Mouse (Mus musculus): ENCODE results near the gene Cep41. TPM values are rescaled to one million over a fixed set of nuclear protein-coding genes. Genes with fewer than 3 reads are reported as not detected.

Cep41 gene
- polyA plus RNA-seq, 1 experiment from 2014 or later = 19.7 TPM

DNA sequence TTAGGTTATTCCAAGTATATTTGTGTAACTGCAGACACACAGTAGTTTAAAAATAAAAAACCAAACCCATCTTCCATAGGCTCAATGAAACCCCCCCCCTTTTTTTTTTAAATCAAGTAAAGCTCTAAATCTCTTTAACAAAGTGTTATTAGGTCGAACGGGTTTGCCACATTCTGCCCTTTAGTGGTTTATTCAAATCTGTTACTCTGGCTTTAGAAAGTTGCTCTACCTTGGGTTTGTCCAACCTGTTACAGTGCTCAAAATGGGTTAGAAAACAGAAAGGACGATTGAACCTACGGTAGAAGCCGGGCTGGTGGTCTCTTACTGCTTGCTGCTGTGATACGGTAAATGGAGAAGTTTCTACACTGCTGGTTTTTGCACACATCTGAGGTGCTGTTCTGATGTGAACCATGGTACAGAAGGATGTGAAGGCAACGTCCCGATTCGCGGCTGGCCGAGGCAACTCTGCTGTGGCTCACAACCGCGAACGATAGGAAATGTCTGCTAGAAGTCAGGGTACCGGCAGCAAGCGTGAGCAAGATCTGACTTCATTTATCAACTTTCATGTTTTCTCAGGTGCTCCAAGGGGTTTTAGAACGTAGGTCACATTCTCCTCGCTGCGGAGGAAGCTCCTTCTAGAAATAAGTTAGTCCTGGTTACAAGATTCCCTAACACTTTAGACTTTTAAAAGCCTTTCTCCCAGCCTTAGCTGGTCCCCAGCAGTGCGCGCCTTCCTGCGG is 41.6 kb upstream of the Cep41 start:
- H3K4me1 ChIP-seq (replicated peaks; ENCODE audit: control insufficient read depth, insufficient read depth, low read length) = peaks cover 3% of the 10 kb centered on the region; the same call in 1 of the 2 replicates
- ATAC-seq (ENCODE audit: low FRiP score) (no peak), DNase-seq (ENCODE audit: low spot score) (no peak)

DNA sequence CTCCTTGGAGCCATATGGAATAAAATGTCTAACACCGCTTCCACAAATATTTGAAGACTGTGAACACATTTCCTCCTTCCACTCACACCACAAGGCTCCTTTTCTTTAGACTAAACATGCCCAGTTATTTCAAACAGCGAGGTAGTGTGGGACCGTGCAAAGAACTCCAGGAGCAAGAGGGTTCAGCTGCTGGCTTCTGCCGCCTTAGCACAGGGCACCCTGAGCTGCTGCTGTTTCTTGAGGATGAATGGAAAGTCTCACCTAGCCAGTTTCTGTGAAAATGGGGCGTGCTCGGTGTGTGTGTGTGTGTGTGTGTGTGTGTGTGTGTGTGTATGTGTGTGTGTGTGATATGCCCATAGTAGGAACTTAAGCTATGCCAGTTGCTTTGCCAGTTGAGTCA is 40.9 kb upstream of the Cep41 start:
- Histone ChIP-seq H3K4me2 (replicated peaks; ENCODE audit: low read depth, low read length) (peak overlapping the region; percentile 23; the same call in 1 of the 2 replicates), H3K9ac (ENCODE audit: low read depth, low read length) (peak overlapping the region; percentile 34; the same call in 1 of the 2 replicates), H3K9me3 (ENCODE audit: control insufficient read depth, low read length) (0 out of 2 replicates have a peak, but pooled peaks cover 3% of the 10 kb centered on the region), H3K36me3 (ENCODE audit: control insufficient read depth, insufficient read depth, low read length) (no peaks in the 10 kb centered on the region), H3K4me1 (replicated peaks; ENCODE audit: control insufficient read depth, insufficient read depth, low read length) (peaks cover 3% of the 10 kb centered on the region; the same call in 1 of the 2 replicates), H3K27me3 (ENCODE audit: control insufficient read depth, insufficient read depth, low read length) (no peaks in the 10 kb centered on the region), H3K27ac (ENCODE audit: low read depth, low read length) (peak overlapping the region; percentile 83), H3K4me3 (ENCODE audit: low read depth, low read length) (no peak overlapping the region)
- DNase-seq (ENCODE audit: low spot score) = no peak
- no peak for ATAC-seq (ENCODE audit: low FRiP score)
- WGBS = 60% methylated on average over 6 of the region's 6 CpGs

More for the DNA sequence above, 41.6 kb upstream of the Cep41 start:
- H3K4me2 ChIP-seq (replicated peaks; ENCODE audit: low read depth, low read length) = peak overlapping the region; percentile 20
- H3K9ac ChIP-seq (ENCODE audit: low read depth, low read length) = peak overlapping the region; percentile 58
- H3K9me3 ChIP-seq (ENCODE audit: control insufficient read depth, low read length) = 0 out of 2 replicates have a peak, but pooled peaks cover 3% of the 10 kb centered on the region
- peak overlapping the region; percentile 83 for H3K27ac ChIP-seq (ENCODE audit: low read depth, low read length)
- peak overlapping the region; percentile 15 for H3K4me3 ChIP-seq (ENCODE audit: low read depth, low read length)
- no peaks in the 10 kb centered on the region for H3K27me3 ChIP-seq (ENCODE audit: control insufficient read depth, insufficient read depth, low read length)
- WGBS = 48% methylated on average over 22 of the region's 22 CpGs
- H3K36me3 ChIP-seq (ENCODE audit: control insufficient read depth, insufficient read depth, low read length) = no peaks in the 10 kb centered on the region

DNA sequence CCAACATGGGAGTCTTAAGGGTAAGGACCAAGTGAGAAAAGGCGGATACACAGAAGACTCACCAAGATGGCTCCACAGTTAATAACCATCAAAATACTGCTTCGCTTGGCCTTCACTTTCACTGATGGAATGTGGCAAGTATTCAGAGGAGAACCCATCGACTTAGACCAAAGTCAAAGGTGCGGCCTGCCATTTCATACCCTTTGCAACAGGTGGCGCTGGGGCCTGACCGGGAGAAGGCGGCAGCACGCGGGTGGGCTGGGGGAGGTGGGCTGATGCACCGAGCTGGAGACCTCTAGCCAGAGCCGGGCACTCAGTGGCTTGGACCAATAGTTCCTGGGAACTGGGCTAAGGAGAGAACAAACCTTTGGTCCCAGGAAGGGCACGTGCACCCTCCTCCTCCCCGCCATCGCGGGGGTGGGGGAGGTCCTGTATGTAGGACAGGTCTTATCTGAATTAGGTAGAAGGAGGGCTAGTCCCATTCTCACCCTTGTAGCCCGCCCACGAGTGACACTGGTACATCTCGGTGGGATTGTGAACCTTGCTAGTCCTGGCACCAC is 39.1 kb upstream of the Cep41 start:
- peaks cover 3% of the 10 kb centered on the region; the same call in 1 of the 2 replicates for H3K4me1 ChIP-seq (replicated peaks; ENCODE audit: control insufficient read depth, insufficient read depth, low read length)
- peak overlapping the region; percentile 83; the same call in 1 of the 2 replicates for H3K27ac ChIP-seq (ENCODE audit: low read depth, low read length)
- no peak overlapping the region for H3K4me2 ChIP-seq (replicated peaks; ENCODE audit: low read depth, low read length)
- no peaks in the 10 kb centered on the region for H3K36me3 ChIP-seq (ENCODE audit: control insufficient read depth, insufficient read depth, low read length)
- H3K27me3 ChIP-seq (ENCODE audit: control insufficient read depth, insufficient read depth, low read length) = no peaks in the 10 kb centered on the region
- DNase-seq (ENCODE audit: low spot score) (no peak), ATAC-seq (ENCODE audit: low FRiP score) (no peak)
- no peak overlapping the region for H3K9ac ChIP-seq (ENCODE audit: low read depth, low read length)
- no peak overlapping the region for H3K4me3 ChIP-seq (ENCODE audit: low read depth, low read length)
- WGBS = 41% methylated on average over 18 of the region's 18 CpGs
- no peaks in the 10 kb centered on the region for H3K9me3 ChIP-seq (ENCODE audit: control insufficient read depth, low read length)

DNA sequence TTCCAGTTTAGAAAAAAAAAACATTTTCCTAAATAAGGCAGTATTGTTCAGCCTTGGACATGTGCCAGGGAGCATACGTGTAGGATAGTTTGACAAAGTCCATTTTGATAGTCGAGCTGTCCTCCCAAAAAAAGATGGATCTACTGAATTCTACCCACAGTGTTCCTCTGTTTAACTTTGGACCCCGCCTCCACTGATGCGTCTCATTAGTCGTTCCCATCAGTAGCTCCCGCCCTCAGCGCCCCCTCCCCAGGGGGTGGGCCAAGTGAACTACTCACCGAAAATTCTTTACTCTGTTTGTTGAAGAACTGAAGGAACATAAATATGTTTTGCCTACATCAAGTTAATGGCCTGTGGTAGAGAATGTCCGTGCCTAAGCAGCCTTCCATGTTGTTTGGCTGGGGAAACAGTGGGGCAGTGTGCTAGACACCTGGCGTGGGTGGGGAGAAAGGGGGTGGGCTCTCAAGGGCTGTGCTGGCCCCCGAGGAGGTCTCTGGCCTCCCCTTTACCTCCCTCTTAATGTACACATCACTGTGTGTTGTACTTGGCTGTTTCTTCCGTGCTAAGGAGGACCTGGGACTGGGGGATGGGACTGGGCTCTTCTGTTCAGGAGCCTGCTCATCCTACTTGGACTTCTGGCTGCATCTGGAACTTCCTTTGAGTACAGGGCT is 36.9 kb upstream of the Cep41 start:
- Histone ChIP-seq H3K9ac (ENCODE audit: low read depth, low read length) (no peak overlapping the region), H3K36me3 (ENCODE audit: control insufficient read depth, insufficient read depth, low read length) (no peaks in the 10 kb centered on the region), H3K27me3 (ENCODE audit: control insufficient read depth, insufficient read depth, low read length) (no peaks in the 10 kb centered on the region), H3K27ac (ENCODE audit: low read depth, low read length) (no peak overlapping the region), H3K9me3 (ENCODE audit: control insufficient read depth, low read length) (no peaks in the 10 kb centered on the region), H3K4me3 (ENCODE audit: low read depth, low read length) (no peak overlapping the region), H3K4me2 (replicated peaks; ENCODE audit: low read depth, low read length) (no peak overlapping the region), H3K4me1 (replicated peaks; ENCODE audit: control insufficient read depth, insufficient read depth, low read length) (peaks cover 3% of the 10 kb centered on the region; the same call in 1 of the 2 replicates)
- WGBS = 56% methylated on average over 12 of the region's 12 CpGs
- DNase-seq (ENCODE audit: low spot score) (no peak), ATAC-seq (ENCODE audit: low FRiP score) (no peak)

DNA sequence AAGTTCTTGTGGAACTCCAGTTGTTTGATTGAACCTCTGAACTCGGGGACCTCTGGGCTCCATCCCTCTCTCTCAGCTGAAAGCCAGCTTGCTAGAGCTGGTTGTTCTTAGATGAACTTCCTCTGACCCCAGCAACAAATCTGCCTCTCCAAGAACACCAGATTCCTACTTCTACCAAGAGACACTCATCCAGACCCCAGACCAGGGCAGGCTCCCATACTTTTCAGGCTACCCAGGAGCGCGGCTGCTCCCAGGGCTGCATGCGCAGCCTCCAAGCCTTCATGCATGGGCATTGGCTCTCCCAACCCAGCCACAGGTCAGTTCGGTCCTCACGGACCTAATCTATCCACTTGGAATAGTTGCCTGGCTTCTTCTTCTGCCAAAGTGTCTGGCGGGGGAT is 29.8 kb upstream of the Cep41 start, which contains the start of gene Mest:
Gene Mest, plus strand, starts transcription at position 217 of the 400 bp plus-strand sequence.
- no peak within 1 kb of the TSS for H3K9ac ChIP-seq (ENCODE audit: low read depth, low read length)
- no peak within 1 kb of the TSS for H3K4me2 ChIP-seq (replicated peaks; ENCODE audit: low read depth, low read length)
- DNase-seq (ENCODE audit: low spot score) (no peak), ATAC-seq (ENCODE audit: low FRiP score) (no peak)
- H3K27me3 ChIP-seq (ENCODE audit: control insufficient read depth, insufficient read depth, low read length) = no peaks in the 10 kb centered on the region
- 0 out of 2 replicates have a peak, but pooled peaks cover 2% of the 10 kb centered on the region for H3K4me1 ChIP-seq (replicated peaks; ENCODE audit: control insufficient read depth, insufficient read depth, low read length)
- no peaks in the 10 kb centered on the region for H3K9me3 ChIP-seq (ENCODE audit: control insufficient read depth, low read length)
- no peaks in the 10 kb centered on the region for H3K36me3 ChIP-seq (ENCODE audit: control insufficient read depth, insufficient read depth, low read length)
- 68% methylated on average over 7 of the region's 7 CpGs for WGBS
- peak within 1 kb of the TSS; percentile 42; the same call in 1 of the 2 replicates for H3K27ac ChIP-seq (ENCODE audit: low read depth, low read length)
- no peak within 1 kb of the TSS for H3K4me3 ChIP-seq (ENCODE audit: low read depth, low read length)

DNA sequence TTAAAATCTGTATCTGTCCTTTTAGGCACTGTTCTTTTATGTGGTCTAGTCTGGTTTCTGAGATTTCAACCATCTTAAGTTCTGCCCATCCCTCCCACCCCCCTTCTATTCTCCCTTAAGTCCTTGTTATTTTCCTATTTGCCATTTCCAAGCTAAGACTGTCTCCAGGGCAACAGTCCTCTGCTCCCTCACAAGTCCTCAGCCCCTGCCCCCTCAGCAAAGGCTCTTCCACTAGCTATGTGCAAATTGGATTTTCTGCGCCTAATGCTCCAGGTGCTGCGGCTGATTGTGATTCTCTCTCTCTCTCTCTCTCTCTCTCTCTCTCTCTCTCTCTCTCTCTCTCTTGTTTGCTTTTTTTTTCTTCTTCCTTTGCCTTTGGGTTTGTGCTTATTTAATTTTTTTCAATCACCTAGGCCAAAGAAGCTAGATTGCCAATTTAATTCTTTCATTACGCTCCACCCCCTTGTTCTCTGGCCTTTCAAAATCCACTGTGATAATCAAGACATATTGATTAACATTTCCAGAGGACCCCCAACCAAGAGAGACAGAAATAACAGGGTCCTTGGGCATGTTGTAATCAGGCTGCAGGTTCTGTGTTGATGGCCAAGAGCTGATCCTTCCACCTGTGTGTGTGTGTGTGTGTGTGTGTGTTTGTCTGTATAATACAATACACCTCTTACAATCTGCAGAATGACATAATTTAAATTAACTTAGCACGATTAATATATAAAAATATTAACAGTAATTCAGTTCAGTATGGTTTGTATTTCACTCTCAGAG is 29.0 kb upstream of the Cep41 start:
- Histone ChIP-seq H3K4me2 (replicated peaks; ENCODE audit: low read depth, low read length) (no peak overlapping the region), H3K36me3 (ENCODE audit: control insufficient read depth, insufficient read depth, low read length) (no peaks in the 10 kb centered on the region), H3K9me3 (ENCODE audit: control insufficient read depth, low read length) (no peaks in the 10 kb centered on the region), H3K27ac (ENCODE audit: low read depth, low read length) (peak overlapping the region; percentile 37; the same call in 1 of the 2 replicates), H3K27me3 (ENCODE audit: control insufficient read depth, insufficient read depth, low read length) (no peaks in the 10 kb centered on the region), H3K4me1 (replicated peaks; ENCODE audit: control insufficient read depth, insufficient read depth, low read length) (0 out of 2 replicates have a peak, but pooled peaks cover 2% of the 10 kb centered on the region), H3K4me3 (ENCODE audit: low read depth, low read length) (no peak overlapping the region), H3K9ac (ENCODE audit: low read depth, low read length) (no peak overlapping the region)
- 57% methylated on average over 4 of the region's 4 CpGs for WGBS
- DNase-seq (ENCODE audit: low spot score) (no peak), ATAC-seq (ENCODE audit: low FRiP score) (peak; percentile 49; the same call in 1 of the 2 replicates)

DNA sequence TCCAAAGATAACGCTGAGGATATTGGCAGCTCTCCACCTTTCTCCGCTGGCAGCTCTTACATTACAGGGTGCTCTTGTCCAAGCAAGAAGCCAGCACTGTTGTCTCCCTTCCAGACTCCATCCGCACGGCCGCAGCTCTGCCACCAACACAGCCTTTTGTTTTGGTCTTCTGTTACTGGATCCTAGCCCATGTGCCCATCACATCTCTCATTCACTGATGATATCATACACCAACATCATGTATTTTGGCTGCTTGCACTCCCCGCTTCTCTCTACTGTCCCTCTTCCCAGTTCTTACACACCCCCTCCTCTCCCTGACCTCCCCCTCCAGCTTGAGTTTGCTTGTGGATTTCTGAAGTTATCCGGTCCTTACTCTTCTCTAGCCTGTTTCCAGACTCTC is 23.2 kb upstream of the Cep41 start:
- Histone ChIP-seq H3K27ac (ENCODE audit: low read depth, low read length) (no peak overlapping the region), H3K36me3 (ENCODE audit: control insufficient read depth, insufficient read depth, low read length) (no peaks in the 10 kb centered on the region), H3K4me2 (replicated peaks; ENCODE audit: low read depth, low read length) (no peak overlapping the region), H3K4me3 (ENCODE audit: low read depth, low read length) (no peak overlapping the region), H3K27me3 (ENCODE audit: control insufficient read depth, insufficient read depth, low read length) (no peaks in the 10 kb centered on the region), H3K9me3 (ENCODE audit: control insufficient read depth, low read length) (no peaks in the 10 kb centered on the region), H3K9ac (ENCODE audit: low read depth, low read length) (no peak overlapping the region), H3K4me1 (replicated peaks; ENCODE audit: control insufficient read depth, insufficient read depth, low read length) (no peaks in the 10 kb centered on the region)
- DNase-seq (ENCODE audit: low spot score) (no peak), ATAC-seq (ENCODE audit: low FRiP score) (no peak)
- WGBS = 91% methylated on average over 7 of the region's 7 CpGs

DNA sequence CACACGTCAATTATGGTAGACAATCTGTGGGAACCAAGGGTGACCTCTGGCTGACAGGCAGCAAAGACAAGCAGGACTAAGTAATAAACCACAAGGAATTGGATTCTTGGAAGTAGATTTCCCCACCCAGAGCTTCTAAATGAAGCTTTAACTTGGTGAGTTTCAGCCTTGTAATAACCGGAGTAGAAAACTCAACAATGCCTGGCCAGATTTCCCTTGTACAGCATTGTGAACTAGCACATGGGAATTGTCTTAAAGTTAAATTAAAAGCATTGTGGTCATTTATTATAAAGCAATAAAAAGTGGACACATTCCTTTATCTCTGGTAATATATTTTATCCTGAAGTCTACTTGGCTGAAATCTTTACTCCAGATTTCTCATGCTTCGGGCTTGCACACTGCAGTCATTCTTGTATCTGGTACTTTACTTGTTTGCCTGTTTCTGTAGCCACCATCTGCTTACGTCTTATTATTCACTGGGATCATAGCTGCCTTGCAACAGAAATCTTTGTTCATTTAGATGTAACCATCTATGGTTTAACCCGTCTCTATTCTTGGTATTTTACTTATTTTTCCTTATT is 21.4 kb upstream of the Cep41 start:
- ATAC-seq (ENCODE audit: low FRiP score) (no peak), DNase-seq (ENCODE audit: low spot score) (no peak)
- H3K4me3 ChIP-seq (ENCODE audit: low read depth, low read length) = no peak overlapping the region
- H3K27me3 ChIP-seq (ENCODE audit: control insufficient read depth, insufficient read depth, low read length) = no peaks in the 10 kb centered on the region
- no peaks in the 10 kb centered on the region for H3K36me3 ChIP-seq (ENCODE audit: control insufficient read depth, insufficient read depth, low read length)
- no peaks in the 10 kb centered on the region for H3K9me3 ChIP-seq (ENCODE audit: control insufficient read depth, low read length)
- H3K4me2 ChIP-seq (replicated peaks; ENCODE audit: low read depth, low read length) = no peak overlapping the region
- no peak overlapping the region for H3K9ac ChIP-seq (ENCODE audit: low read depth, low read length)
- H3K4me1 ChIP-seq (replicated peaks; ENCODE audit: control insufficient read depth, insufficient read depth, low read length) = no peaks in the 10 kb centered on the region
- 85% methylated on average over 5 of the region's 5 CpGs for WGBS
- H3K27ac ChIP-seq (ENCODE audit: low read depth, low read length) = no peak overlapping the region
